Mouse (Mus musculus) C2C12 (cell line): ENCODE results near the gene Plekhj1.

Experiments used
- CTCF ChIP-seq: IDR thresholded peaks from one replicate; pipeline ENCODE4 v1.5.1; 2011; ENCODE audit not compliant: control insufficient read depth, insufficient read depth, insufficient read length
- MAX ChIP-seq: IDR thresholded peaks from one replicate; pipeline ENCODE4 v1.6.1; 2011; ENCODE audit warnings: mild to moderate bottlenecking, control low read depth

DNA sequence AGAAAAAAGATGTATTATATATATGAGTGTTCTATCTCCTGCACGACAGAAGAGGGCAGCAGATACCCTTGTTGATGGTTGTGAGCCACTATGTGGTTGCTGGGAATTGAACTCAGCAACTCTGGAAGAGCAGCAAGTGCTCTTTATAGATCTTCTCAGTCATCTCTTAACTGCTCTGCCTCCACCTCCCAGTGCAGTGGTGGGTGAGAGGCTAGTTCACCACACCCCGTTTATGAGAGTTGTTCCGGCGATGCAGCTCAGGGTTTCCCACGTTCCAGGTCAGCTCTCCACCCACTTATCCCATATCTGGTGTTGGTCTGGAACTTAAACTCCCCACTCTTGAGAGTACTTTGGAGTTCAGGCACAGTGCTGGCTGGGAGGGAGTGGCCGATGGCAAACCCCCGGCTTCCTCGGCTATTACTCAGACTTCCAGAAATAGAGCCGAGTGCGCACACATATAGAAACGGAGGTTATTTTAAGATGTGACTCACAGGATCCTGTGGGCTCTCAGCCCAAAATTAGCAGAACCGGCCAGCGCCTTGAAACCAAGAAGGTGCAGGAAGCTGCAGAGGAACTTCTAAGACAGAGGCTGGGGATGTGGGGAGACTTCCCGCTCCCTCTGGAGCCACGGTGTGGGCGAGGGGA lies 47.1 kb downstream of the Plekhj1 start:
- TF ChIP-seq CTCF (no peak), MAX (no peak)
